Mouse (Mus musculus): ENCODE data around the gene Tnfrsf11a.

- TF ChIP-seq CTCF (IDR thresholded peaks at IDR 0.05; ENCODE audit: low read depth, low read length) (no peak), POLR2A (IDR thresholded peaks at IDR 0.05; ENCODE audit: extremely low read depth, insufficient read depth, low read length) (no peak)
Measured at GRCm38 (mm10) chr1:105765586-105765985, 14.9 kb upstream of the Tnfrsf11a start.

Data from liver, adult 2 months (tissue).